Mouse (Mus musculus) liver (tissue): ENCODE data around the gene Lrp8.
A peak's percentile ranks its signal among the peaks of the same experiment; 100 is the strongest.

Experiments used
- DNase-seq: peaks from one replicate; pipeline ENCODE4 v3.0.0-alpha.2; 2020; ENCODE audit warnings: mixed read lengths

The Lrp8 gene

GRCm38 (mm10) chr4:107811006-107811405 is 8.9 kb downstream of the Lrp8 start:
- DNase-seq: no peak

GRCm38 (mm10) chr4:107811716-107812330 is 9.8 kb downstream of the Lrp8 start:
- DNase-seq: no peak

- no peak for DNase-seq
These were observed 10.3 kb downstream of the Lrp8 start for GRCm38 (mm10) chr4:107812336-107812735.

- DNase-seq: no peak
These were observed 14.4 kb downstream of the Lrp8 start for GRCm38 (mm10) chr4:107816459-107816858.

- no peak for DNase-seq
These were observed 15.4 kb downstream of the Lrp8 start for GRCm38 (mm10) chr4:107817463-107817862.

- DNase-seq: no peak
These were observed 18.1 kb downstream of the Lrp8 start for GRCm38 (mm10) chr4:107819990-107820719.

- DNase-seq: no peak
These were observed 19.0 kb downstream of the Lrp8 start for GRCm38 (mm10) chr4:107820856-107821619.

GRCm38 (mm10) chr4:107822936-107823411 is 20.9 kb downstream of the Lrp8 start:
- no peak for DNase-seq

- no peak for DNase-seq
These were observed 21.4 kb downstream of the Lrp8 start for GRCm38 (mm10) chr4:107823511-107823910.

GRCm38 (mm10) chr4:107828727-107829218 is 26.7 kb downstream of the Lrp8 start:
- DNase-seq: no peak

- DNase-seq: no peak
These were observed 27.6 kb downstream of the Lrp8 start for GRCm38 (mm10) chr4:107829675-107830074.

GRCm38 (mm10) chr4:107830189-107830588 is 28.1 kb downstream of the Lrp8 start:
- DNase-seq: no peak

GRCm38 (mm10) chr4:107830821-107831221 is 28.8 kb downstream of the Lrp8 start:
- DNase-seq: no peak

GRCm38 (mm10) chr4:107831678-107832077 is 29.6 kb downstream of the Lrp8 start:
- no peak for DNase-seq

GRCm38 (mm10) chr4:107833525-107833924 is 31.5 kb downstream of the Lrp8 start:
- DNase-seq: no peak

GRCm38 (mm10) chr4:107834643-107835314 is 32.7 kb downstream of the Lrp8 start:
- DNase-seq: no peak

- DNase-seq: no peak
These were observed 33.4 kb downstream of the Lrp8 start for GRCm38 (mm10) chr4:107835508-107835909.

- DNase-seq: no peak
These were observed 34.7 kb downstream of the Lrp8 start for GRCm38 (mm10) chr4:107836758-107837157.

- DNase-seq: no peak
These were observed 35.8 kb downstream of the Lrp8 start for GRCm38 (mm10) chr4:107837910-107838309.

- DNase-seq: no peak
These were observed 41.6 kb downstream of the Lrp8 start for GRCm38 (mm10) chr4:107843687-107844086.

GRCm38 (mm10) chr4:107844971-107845370 is 42.9 kb downstream of the Lrp8 start:
- peak; percentile 79 for DNase-seq

- DNase-seq: no peak
These were observed 44.7 kb downstream of the Lrp8 start for GRCm38 (mm10) chr4:107846795-107847194.

GRCm38 (mm10) chr4:107848546-107848945 is 46.5 kb downstream of the Lrp8 start:
- DNase-seq: no peak
